Mouse (Mus musculus) C2C12 (cell line): ENCODE data around the gene Auts2.

Experiments
- CTCF ChIP-seq: IDR thresholded peaks from one replicate; pipeline ENCODE4 v1.5.1; 2011; ENCODE audit not compliant: control insufficient read depth, insufficient read depth, insufficient read length
- MAX ChIP-seq: IDR thresholded peaks from one replicate; pipeline ENCODE4 v1.6.1; 2011; ENCODE audit warnings: mild to moderate bottlenecking, control low read depth

DNA sequence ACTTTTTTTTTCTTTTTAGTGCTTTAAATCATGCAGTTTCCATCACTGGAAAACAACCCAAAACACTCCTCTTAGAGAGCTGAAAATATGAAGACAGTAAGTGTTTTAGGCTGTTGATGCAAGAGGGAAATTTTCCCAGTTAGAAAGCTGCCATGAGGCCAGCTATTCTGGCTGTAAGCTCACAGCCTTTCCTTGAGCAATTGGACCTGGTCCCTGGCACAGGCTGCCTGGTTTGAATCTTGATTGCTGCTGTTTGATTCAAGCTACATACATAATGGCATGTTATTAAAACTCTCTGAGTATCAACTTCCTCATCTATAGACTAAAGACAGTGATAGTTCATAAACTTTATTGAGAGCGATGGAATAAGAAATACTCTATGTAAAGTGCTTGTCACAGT lies 52.8 kb downstream of the Auts2 start:
- TF ChIP-seq CTCF (no peak), MAX (no peak)
